Mouse (Mus musculus) kidney, embryonic 16.5 days (tissue): Measurements from ENCODE around the gene Mpp1. TPM values are rescaled to one million over a fixed set of nuclear protein-coding genes. Genes with fewer than 3 reads are reported as not detected.

Experiments used
- ATAC-seq: fragments of 200-750 bp; cut with Nextera tagmentation; 2 replicates; pipeline ENCODE4 v1.8.0; 2017; ENCODE audit warnings: moderate TSS enrichment; ENCODE audit not compliant: low FRiP score, low TSS enrichment
- H3K27ac ChIP-seq: fragments of 300-500 bp; sonication (generic); 2 replicates; pipeline ENCODE4 v1.5.1; 2014; ENCODE audit warnings: low read length
- H3K27me3 ChIP-seq: fragments of 300-500 bp; sonication (generic); 2 replicates; pipeline ENCODE4 v1.6.1; 2014; ENCODE audit warnings: low read length, control low read depth, mixed read lengths; ENCODE audit not compliant: insufficient read depth
- H3K36me3 ChIP-seq: fragments of 300-500 bp; sonication (generic); 2 replicates; pipeline ENCODE4 v1.6.1; 2014; ENCODE audit warnings: low read length, control low read depth, mixed read lengths; ENCODE audit not compliant: insufficient read depth
- H3K4me1 ChIP-seq: fragments of 300-500 bp; sonication (generic); 2 replicates; pipeline ENCODE4 v1.6.1; 2014; ENCODE audit warnings: low read length, control low read depth, mixed read lengths; ENCODE audit not compliant: insufficient read depth
- H3K4me2 ChIP-seq: fragments of 300-500 bp; sonication (generic); replicated peaks from 2 replicates; pipeline ENCODE4 v1.6.1; 2014; ENCODE audit warnings: low read depth, low read length
- H3K4me3 ChIP-seq: fragments of 300-500 bp; sonication (generic); 2 replicates; pipeline ENCODE4 v1.5.1; 2014; ENCODE audit warnings: mild to moderate bottlenecking, low read length
- H3K9ac ChIP-seq: fragments of 300-500 bp; sonication (generic); replicated peaks from 2 replicates; pipeline ENCODE4 v1.6.1; 2014; ENCODE audit warnings: low read length
- H3K9me3 ChIP-seq: fragments of 300-500 bp; sonication (generic); 2 replicates; pipeline ENCODE4 v1.6.1; 2016; ENCODE audit warnings: low read length, control low read depth
- WGBS: fragments of 180-500 bp; shearing (Covaris S2); extraction: QIAGEN DNeasy Blood & Tissue Kit; methylation state at CpG from one replicate; pipeline ENCODE4 v1.1.7; 2014; 5-methylcytosine and 5-hydroxymethylcytosine counted together
- polyA plus RNA-seq: library from polyadenylated mRNA; unstranded; fragments of >200 nt; fragmentation: Nextera tagmentation; extraction: Ambion mirVana; gene quantifications from 2 replicates; pipeline ENCODE4 v1.2.1, GENCODE M21; 2015

Mpp1 gene
- polyA plus RNA-seq, 1 experiment from 2014 or later = 68.8 TPM

DNA sequence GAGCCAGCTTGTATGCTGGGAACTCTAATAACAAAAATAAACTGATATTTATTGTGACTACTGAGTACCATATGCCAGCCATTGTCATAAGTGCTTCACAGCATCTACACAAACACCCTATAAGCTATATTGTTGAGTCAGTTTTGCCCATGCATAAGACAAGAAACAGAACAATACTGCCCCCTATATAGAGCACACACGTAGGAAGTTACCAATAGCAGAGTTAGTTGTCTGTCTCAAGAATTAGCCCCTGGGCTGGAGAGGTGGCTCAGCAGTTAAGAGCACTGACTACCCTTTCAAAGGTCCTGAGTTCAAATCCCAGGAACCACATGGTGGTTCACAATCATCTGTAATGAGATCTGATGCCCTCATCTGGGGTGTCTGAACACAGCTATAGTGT, 45.2 kb downstream of the Mpp1 start:
- no peaks in the 10 kb centered on the region for H3K36me3 ChIP-seq
- H3K4me3 ChIP-seq = no peak overlapping the region
- H3K27ac ChIP-seq = no peak overlapping the region
- ATAC-seq = no peak
- WGBS = 30% methylated on average over 1 of the region's 1 CpGs
- H3K4me1 ChIP-seq = no peaks in the 10 kb centered on the region
- no peaks in the 10 kb centered on the region for H3K27me3 ChIP-seq
- no peak overlapping the region for H3K4me2 ChIP-seq
- H3K9me3 ChIP-seq = no peaks in the 10 kb centered on the region
- H3K9ac ChIP-seq = no peak overlapping the region

GRCm38 (mm10) chrX:75084774-75085508, 45.9 kb downstream of the Mpp1 start, which contains the start of gene Gab3:
TSS of gene Gab3 (minus strand) at chrX:75085458.
- Histone ChIP-seq H3K4me3 (peak within 1 kb of the TSS; percentile 56), H3K4me1 (no peaks in the 10 kb centered on the region), H3K9me3 (no peaks in the 10 kb centered on the region), H3K36me3 (no peaks in the 10 kb centered on the region), H3K4me2 (peak within 1 kb of the TSS; percentile 63), H3K9ac (peak within 1 kb of the TSS; percentile 60), H3K27ac (no peak within 1 kb of the TSS), H3K27me3 (no peaks in the 10 kb centered on the region)
- ATAC-seq = peak; percentile 96
- WGBS = 19% methylated on average over 13 of the region's 17 CpGs

DNA sequence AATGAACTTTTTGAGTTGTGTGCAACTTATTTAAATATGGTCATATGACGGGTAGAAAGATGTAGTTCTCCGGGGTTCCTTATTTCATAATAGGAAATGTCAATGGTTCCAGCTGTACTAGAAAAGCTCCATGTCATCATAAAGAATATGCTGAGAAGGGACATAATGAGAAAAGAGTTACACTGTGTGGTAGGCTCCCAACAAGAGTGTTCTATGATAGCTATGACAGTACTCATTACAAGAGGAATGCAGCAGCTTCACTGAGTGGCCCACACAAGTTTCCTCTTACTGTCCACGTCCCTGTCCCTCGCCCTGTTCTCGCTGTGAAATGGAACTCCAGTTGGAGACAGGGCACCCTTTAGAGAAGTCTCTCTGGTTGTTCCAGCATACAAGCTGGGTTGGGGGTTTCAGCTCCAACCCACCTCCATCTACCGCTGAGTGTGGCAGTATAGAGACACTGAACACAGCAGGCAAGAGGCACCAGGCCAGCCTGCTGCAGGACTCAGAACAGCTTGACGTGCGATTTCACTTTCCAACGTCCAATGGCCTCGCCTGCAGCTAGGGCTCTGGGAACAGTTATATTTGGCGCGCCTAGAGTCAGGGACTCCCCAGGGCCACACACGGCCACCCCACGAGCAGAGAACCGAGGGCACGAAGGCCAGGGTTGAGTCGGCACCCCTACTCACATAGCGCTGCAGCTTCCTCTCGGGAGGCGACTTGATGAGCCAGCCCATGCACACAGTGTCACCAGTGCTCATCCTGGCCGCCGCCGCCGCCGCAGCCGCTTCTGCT, 46.6 kb downstream of the Mpp1 start:
- WGBS = 27% methylated on average over 23 of the region's 26 CpGs
- peak; percentile 91 for ATAC-seq
- Histone ChIP-seq H3K27me3 (no peaks in the 10 kb centered on the region), H3K4me3 (peak overlapping the region; percentile 56), H3K4me2 (peak overlapping the region; percentile 63), H3K9ac (peak overlapping the region; percentile 60), H3K9me3 (no peaks in the 10 kb centered on the region), H3K27ac (no peak overlapping the region), H3K36me3 (no peaks in the 10 kb centered on the region), H3K4me1 (no peaks in the 10 kb centered on the region)

DNA sequence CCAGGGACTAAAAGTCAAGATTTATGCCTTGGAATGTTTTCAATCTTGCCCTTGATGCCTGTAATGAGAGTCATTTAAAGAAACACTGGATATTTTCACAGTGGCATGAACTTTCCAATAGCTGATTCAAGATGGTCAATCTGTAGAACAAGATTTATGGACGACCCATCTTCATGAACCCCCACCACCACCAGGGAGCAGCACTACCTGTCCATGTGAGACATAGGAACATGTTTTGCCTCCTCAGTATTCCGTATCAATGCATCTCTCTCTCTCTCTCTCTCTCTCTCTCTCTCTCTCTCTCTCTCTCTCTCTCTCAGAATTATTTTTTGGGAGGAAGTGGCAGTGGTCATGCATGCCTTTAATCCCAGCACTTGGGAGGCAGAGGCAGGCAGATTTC, 48.5 kb downstream of the Mpp1 start:
- no peaks in the 10 kb centered on the region for H3K27me3 ChIP-seq
- no peaks in the 10 kb centered on the region for H3K9me3 ChIP-seq
- H3K9ac ChIP-seq = no peak overlapping the region
- WGBS = 55% methylated on average over 2 of the region's 2 CpGs
- no peak for ATAC-seq
- no peaks in the 10 kb centered on the region for H3K4me1 ChIP-seq
- no peak overlapping the region for H3K4me3 ChIP-seq
- no peaks in the 10 kb centered on the region for H3K36me3 ChIP-seq
- H3K4me2 ChIP-seq = no peak overlapping the region
- H3K27ac ChIP-seq = no peak overlapping the region

Other genes with a start within 250 kb of the Mpp1 start
- gene Gab3, start 45.6 kb downstream of the Mpp1 start, polyA plus RNA-seq = 2.1 and 2.2 TPM in 2 replicates
- gene Dkc1, start 35.2 kb downstream of the Mpp1 start, polyA plus RNA-seq = 135 and 160 TPM in 2 replicates
- gene Smim9, start 32.8 kb upstream of the Mpp1 start, polyA plus RNA-seq = not detected in 2 replicates